Mouse (Mus musculus) thymus, postnatal 0 days (tissue): ENCODE data around the gene Olfr1192-ps1. TPM values are rescaled to one million over a fixed set of nuclear protein-coding genes. Genes with fewer than 3 reads are reported as not detected.
"Not testable (repeated sequence)": the region's sequence is repeated elsewhere in the genome, so short reads cannot be mapped to it uniquely, and the experiment has no call there.

ENCODE experiments used
- DNase-seq: peaks from one replicate; pipeline ENCODE4 v3.0.0-alpha.2; 2015; ENCODE audit warnings: low spot score
- polyA plus RNA-seq: library from polyadenylated mRNA; unstranded; fragments of >200 nt; fragmentation: Nextera tagmentation; extraction: Ambion mirVana; gene quantifications from 2 replicates; pipeline ENCODE4 v1.2.1, GENCODE M21; 2015

The Olfr1192-ps1 gene
- not detected in 2 replicates for polyA plus RNA-seq

GRCm38 (mm10) chr2:88648209-88648608 lies at the start of gene Olfr1192-ps1:
Gene Olfr1192-ps1 (plus strand): TSS chr2:88648509.
- DNase-seq, result no peak

- DNase-seq, result not testable (repeated sequence)
Observed at GRCm38 (mm10) chr2:88640242-88640641, 8.1 kb upstream of the Olfr1192-ps1 start, which contains the start of gene Olfr1191-ps1. Gene Olfr1191-ps1 (plus strand): TSS chr2:88640542.

- not testable (repeated sequence) for DNase-seq
Observed at GRCm38 (mm10) chr2:88675328-88675727, 27.0 kb downstream of the Olfr1192-ps1 start, which contains the start of gene Olfr1193. Gene Olfr1193 (plus strand): TSS chr2:88675628.

GRCm38 (mm10) chr2:88689087-88689486 lies 40.8 kb downstream of the Olfr1192-ps1 start, which contains the start of gene Olfr1195:
Gene Olfr1195 (minus strand): TSS chr2:88689187.
- no peak for DNase-seq

GRCm38 (mm10) chr2:88704497-88704896 lies 56.2 kb downstream of the Olfr1192-ps1 start, which contains the start of gene Olfr1196:
Gene Olfr1196 (minus strand): TSS chr2:88704597.
- no peak for DNase-seq

Other genes starting within 250 kb of the Olfr1192-ps1 start
- not detected in 2 replicates for gene Olfr1179, start 242.1 kb upstream of the Olfr1192-ps1 start, polyA plus RNA-seq
- gene Olfr1180, start 229.4 kb upstream of the Olfr1192-ps1 start, polyA plus RNA-seq, result not detected in 2 replicates
- not detected in 2 replicates for gene Olfr1181, start 222.3 kb upstream of the Olfr1192-ps1 start, polyA plus RNA-seq
- gene Gm13757, start 199.4 kb upstream of the Olfr1192-ps1 start, polyA plus RNA-seq, result not detected in 2 replicates
- gene Olfr1183, start 193.6 kb upstream of the Olfr1192-ps1 start, polyA plus RNA-seq, result not detected in 2 replicates
- gene Olfr1184, start 164.9 kb upstream of the Olfr1192-ps1 start, polyA plus RNA-seq, result not detected in 2 replicates
- not detected in 2 replicates for gene Olfr1185-ps1, start 155.2 kb upstream of the Olfr1192-ps1 start, polyA plus RNA-seq
- gene Olfr1186, start 130.0 kb upstream of the Olfr1192-ps1 start, polyA plus RNA-seq, result not detected in 2 replicates
- not detected in 2 replicates for gene Olfr1188, start 91.6 kb upstream of the Olfr1192-ps1 start, polyA plus RNA-seq
- not detected in 2 replicates for gene Olfr1189, start 62.1 kb upstream of the Olfr1192-ps1 start, polyA plus RNA-seq
- not detected in 2 replicates for gene Olfr1191-ps1, start 8.0 kb upstream of the Olfr1192-ps1 start, polyA plus RNA-seq
- not detected in 2 replicates for gene Olfr1193, start 27.1 kb downstream of the Olfr1192-ps1 start, polyA plus RNA-seq
- gene Olfr1195, start 40.7 kb downstream of the Olfr1192-ps1 start, polyA plus RNA-seq, result not detected in 2 replicates
- not detected in 2 replicates for gene Olfr1196, start 56.1 kb downstream of the Olfr1192-ps1 start, polyA plus RNA-seq
- gene Olfr1197, start 83.9 kb downstream of the Olfr1192-ps1 start, polyA plus RNA-seq, result not detected in 2 replicates
- gene Olfr1198, start 102.9 kb downstream of the Olfr1192-ps1 start, polyA plus RNA-seq, result not detected in 2 replicates
- gene Olfr1199, start 112.0 kb downstream of the Olfr1192-ps1 start, polyA plus RNA-seq, result not detected in 2 replicates
- gene Olfr1200, start 122.0 kb downstream of the Olfr1192-ps1 start, polyA plus RNA-seq, result not detected in 2 replicates
- gene Olfr1201, start 144.5 kb downstream of the Olfr1192-ps1 start, polyA plus RNA-seq, result not detected in 2 replicates
- gene Olfr1202, start 166.0 kb downstream of the Olfr1192-ps1 start, polyA plus RNA-seq, result not detected in 2 replicates
- gene Olfr1205, start 181.2 kb downstream of the Olfr1192-ps1 start, polyA plus RNA-seq, result not detected in 2 replicates
- not detected in 2 replicates for gene Olfr1204, start 200.8 kb downstream of the Olfr1192-ps1 start, polyA plus RNA-seq
- gene Olfr1206, start 214.7 kb downstream of the Olfr1192-ps1 start, polyA plus RNA-seq, result not detected in 2 replicates